Mouse (Mus musculus): ENCODE data around the gene Epyc. TPM values are rescaled to one million over a fixed set of nuclear protein-coding genes. Genes with fewer than 3 reads are reported as not detected.

Gene Epyc
- polyA plus RNA-seq, 1 experiment from 2014 or later: 0.23 TPM

DNA sequence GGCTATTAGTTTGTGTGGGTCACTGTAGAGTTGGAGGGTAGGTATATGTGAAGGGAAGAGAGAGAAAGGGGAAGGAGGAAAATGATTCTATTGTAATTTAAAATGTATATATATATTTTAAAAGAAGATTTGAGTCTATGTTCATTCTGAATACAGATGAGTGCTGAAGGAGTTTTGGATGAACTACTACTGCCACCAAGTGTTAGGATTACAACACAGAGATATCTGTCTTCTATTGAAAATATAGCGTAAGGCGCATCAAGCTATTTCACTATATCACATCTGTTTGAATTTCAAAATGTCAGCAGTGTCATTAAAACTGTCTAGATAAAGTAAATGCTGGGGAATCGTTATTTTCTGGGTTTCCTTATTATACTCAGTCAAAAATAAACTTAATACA lies 45.6 kb downstream of the Epyc start:
- Histone ChIP-seq H3K27ac (ENCODE audit: low read depth, low read length) (no peak overlapping the region), H3K4me3 (ENCODE audit: low read depth, low read length) (no peak overlapping the region), H3K4me2 (no peak overlapping the region), H3K9ac (ENCODE audit: low read depth, low read length) (no peak overlapping the region), H3K36me3 (ENCODE audit: control insufficient read depth, insufficient read depth, low read length) (no peaks in the 10 kb centered on the region), H3K27me3 (ENCODE audit: control insufficient read depth, insufficient read depth, low read length) (no peaks in the 10 kb centered on the region), H3K9me3 (replicated peaks; ENCODE audit: control insufficient read depth, low read length) (no peaks in the 10 kb centered on the region), H3K4me1 (ENCODE audit: control insufficient read depth, insufficient read depth, low read length) (no peaks in the 10 kb centered on the region)
- no peak for ATAC-seq (replicated peaks; ENCODE audit: insufficient number of reproducible peaks, low FRiP score, low TSS enrichment)
- WGBS (ENCODE audit: insufficient replicate concordance): 72% methylated on average over 3 of the region's 3 CpGs

DNA sequence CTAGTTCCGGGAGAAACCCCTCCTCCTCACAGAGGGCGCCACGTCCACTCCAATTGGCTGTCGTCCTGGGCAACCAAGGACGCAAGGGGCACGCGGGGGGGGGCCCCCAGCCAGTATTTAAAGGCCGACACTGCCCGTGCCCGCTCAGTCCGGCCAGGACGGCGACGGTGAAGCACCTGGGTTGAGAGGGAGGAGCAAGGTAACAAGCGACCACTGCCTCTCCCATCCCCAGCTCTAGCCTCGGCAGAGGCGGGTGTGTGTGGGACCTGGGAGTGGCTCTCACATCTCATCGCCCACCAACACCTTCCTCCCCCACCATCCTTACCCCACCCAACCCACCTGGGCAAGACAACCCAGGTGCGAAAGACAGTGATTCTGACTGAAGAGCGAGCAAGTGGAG lies 49.0 kb downstream of the Epyc start, which contains the start of gene Ccer1:
TSS of gene Ccer1 (plus strand) at position 147 of the 400 bp plus-strand sequence.
- Histone ChIP-seq H3K4me2 (peak within 1 kb of the TSS; percentile 31), H3K9me3 (replicated peaks; ENCODE audit: control insufficient read depth, low read length) (no peaks in the 10 kb centered on the region), H3K36me3 (ENCODE audit: control insufficient read depth, insufficient read depth, low read length) (no peaks in the 10 kb centered on the region), H3K27me3 (ENCODE audit: control insufficient read depth, insufficient read depth, low read length) (no peaks in the 10 kb centered on the region), H3K4me3 (ENCODE audit: low read depth, low read length) (no peak within 1 kb of the TSS), H3K9ac (ENCODE audit: low read depth, low read length) (no peak within 1 kb of the TSS), H3K4me1 (ENCODE audit: control insufficient read depth, insufficient read depth, low read length) (no peaks in the 10 kb centered on the region), H3K27ac (ENCODE audit: low read depth, low read length) (no peak within 1 kb of the TSS)
- ATAC-seq (replicated peaks; ENCODE audit: insufficient number of reproducible peaks, low FRiP score, low TSS enrichment): no peak
- WGBS (ENCODE audit: insufficient replicate concordance): 66% methylated on average over 20 of the region's 20 CpGs

DNA sequence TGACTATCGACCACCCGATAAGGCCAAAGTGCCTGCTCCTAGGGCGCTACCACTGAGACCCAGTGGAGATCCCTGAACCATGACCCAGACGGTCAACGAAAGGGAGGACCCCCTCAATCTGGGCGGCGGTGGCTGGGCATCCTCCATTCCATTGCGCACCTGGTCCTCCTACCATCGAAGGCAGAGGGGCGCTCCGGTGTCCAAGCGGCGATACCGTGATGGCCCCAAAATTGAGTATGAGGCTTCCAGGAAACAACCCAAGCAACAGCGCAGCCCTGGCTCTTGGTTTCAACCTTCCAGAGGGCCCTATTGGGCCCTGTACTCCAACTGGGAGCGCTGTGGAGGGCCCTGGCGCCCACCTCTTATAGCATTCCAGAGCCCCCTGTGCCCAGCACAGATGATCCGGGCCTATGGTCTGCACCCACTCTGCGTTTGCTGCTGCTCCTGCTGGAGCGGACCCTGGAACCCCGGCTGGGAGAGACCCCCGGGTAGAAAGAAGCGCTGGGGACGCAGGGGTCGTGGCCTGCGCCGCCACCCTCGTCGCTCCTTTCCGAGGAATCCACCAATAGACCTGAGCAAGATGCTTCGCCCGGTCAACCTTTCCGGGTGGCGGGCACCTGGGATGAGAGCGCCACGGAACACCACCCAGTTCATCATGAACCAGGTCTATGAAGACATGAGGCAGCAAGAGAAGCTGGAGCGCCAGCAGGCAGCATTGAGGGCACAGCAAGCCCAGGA lies 49.7 kb downstream of the Epyc start:
- H3K4me1 ChIP-seq (ENCODE audit: control insufficient read depth, insufficient read depth, low read length): no peaks in the 10 kb centered on the region
- no peak overlapping the region for H3K9ac ChIP-seq (ENCODE audit: low read depth, low read length)
- WGBS (ENCODE audit: insufficient replicate concordance): 85% methylated on average over 37 of the region's 37 CpGs
- no peak overlapping the region for H3K4me3 ChIP-seq (ENCODE audit: low read depth, low read length)
- H3K27me3 ChIP-seq (ENCODE audit: control insufficient read depth, insufficient read depth, low read length): no peaks in the 10 kb centered on the region
- ATAC-seq (replicated peaks; ENCODE audit: insufficient number of reproducible peaks, low FRiP score, low TSS enrichment): no peak
- no peaks in the 10 kb centered on the region for H3K36me3 ChIP-seq (ENCODE audit: control insufficient read depth, insufficient read depth, low read length)
- no peak overlapping the region for H3K27ac ChIP-seq (ENCODE audit: low read depth, low read length)
- H3K9me3 ChIP-seq (replicated peaks; ENCODE audit: control insufficient read depth, low read length): no peaks in the 10 kb centered on the region
- no peak overlapping the region for H3K4me2 ChIP-seq

DNA sequence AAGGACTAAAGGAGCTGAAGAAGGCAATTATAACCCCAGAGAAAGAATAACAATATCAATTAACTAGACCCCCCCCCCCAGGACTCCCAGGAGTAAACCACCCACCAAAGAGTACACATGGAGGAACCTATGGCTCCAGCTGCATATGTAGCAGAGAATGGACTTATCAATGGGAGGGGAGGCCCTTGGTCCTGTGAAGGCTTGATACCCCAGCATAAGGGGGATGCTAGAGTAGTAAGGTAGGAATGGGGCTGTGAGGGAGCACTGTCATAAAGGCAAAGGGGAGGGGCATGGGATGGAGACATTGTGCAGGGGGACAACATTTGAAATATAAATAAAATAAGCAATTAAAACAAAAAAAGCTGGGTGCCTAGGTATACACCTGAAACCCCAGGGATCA lies 58.5 kb downstream of the Epyc start:
- Histone ChIP-seq H3K4me2 (no peak overlapping the region), H3K4me3 (ENCODE audit: low read depth, low read length) (no peak overlapping the region), H3K36me3 (ENCODE audit: control insufficient read depth, insufficient read depth, low read length) (no peaks in the 10 kb centered on the region), H3K9me3 (replicated peaks; ENCODE audit: control insufficient read depth, low read length) (no peaks in the 10 kb centered on the region), H3K4me1 (ENCODE audit: control insufficient read depth, insufficient read depth, low read length) (no peaks in the 10 kb centered on the region), H3K27ac (ENCODE audit: low read depth, low read length) (no peak overlapping the region), H3K27me3 (ENCODE audit: control insufficient read depth, insufficient read depth, low read length) (no peaks in the 10 kb centered on the region), H3K9ac (ENCODE audit: low read depth, low read length) (no peak overlapping the region)
- no peak for ATAC-seq (replicated peaks; ENCODE audit: insufficient number of reproducible peaks, low FRiP score, low TSS enrichment)

DNA sequence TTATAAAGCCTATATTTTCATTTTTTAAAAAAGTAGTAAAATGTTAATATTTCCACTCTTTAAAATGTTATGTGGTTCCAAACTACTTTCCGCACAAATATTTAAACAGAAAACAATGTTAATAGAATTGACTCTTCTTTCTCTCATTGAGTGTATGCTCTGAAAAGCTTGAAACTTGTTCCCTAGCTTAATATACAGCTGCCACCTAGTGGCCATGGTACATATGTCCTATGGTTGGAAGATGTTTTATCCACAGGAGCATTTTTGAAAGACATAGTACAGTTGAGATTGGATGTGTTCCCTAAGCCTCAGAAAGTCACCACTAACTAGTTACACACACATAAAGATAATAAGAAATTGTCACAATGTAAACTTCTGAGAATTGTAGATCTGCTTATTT lies 60.7 kb downstream of the Epyc start:
- no peak overlapping the region for H3K4me3 ChIP-seq (ENCODE audit: low read depth, low read length)
- no peaks in the 10 kb centered on the region for H3K9me3 ChIP-seq (replicated peaks; ENCODE audit: control insufficient read depth, low read length)
- ATAC-seq (replicated peaks; ENCODE audit: insufficient number of reproducible peaks, low FRiP score, low TSS enrichment): no peak
- H3K4me1 ChIP-seq (ENCODE audit: control insufficient read depth, insufficient read depth, low read length): no peaks in the 10 kb centered on the region
- no peak overlapping the region for H3K9ac ChIP-seq (ENCODE audit: low read depth, low read length)
- no peak overlapping the region for H3K27ac ChIP-seq (ENCODE audit: low read depth, low read length)
- H3K4me2 ChIP-seq: no peak overlapping the region
- H3K27me3 ChIP-seq (ENCODE audit: control insufficient read depth, insufficient read depth, low read length): no peaks in the 10 kb centered on the region
- 57% methylated on average over 1 of the region's 1 CpGs for WGBS (ENCODE audit: insufficient replicate concordance)
- H3K36me3 ChIP-seq (ENCODE audit: control insufficient read depth, insufficient read depth, low read length): no peaks in the 10 kb centered on the region

DNA sequence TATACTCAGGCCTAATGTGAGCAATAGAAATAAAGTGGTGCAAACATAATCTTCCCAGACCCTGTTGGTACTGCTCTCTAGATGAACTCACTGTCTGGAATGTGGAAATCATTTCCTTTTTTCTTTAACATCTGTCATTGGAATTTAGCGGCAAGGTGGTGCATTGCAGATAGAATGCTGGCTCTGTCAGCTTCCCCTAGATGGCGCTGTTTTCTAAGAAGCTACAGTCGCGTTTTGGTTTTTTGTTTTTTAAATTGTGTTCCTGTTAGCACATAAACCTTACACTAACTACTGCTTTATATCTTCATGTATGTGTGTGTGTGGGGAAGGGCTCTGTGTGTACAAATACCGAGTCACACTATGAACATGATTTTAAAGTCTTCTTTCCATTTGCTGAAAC lies 68.8 kb downstream of the Epyc start:
- Histone ChIP-seq H3K27me3 (ENCODE audit: control insufficient read depth, insufficient read depth, low read length) (no peaks in the 10 kb centered on the region), H3K4me2 (no peak overlapping the region), H3K9me3 (replicated peaks; ENCODE audit: control insufficient read depth, low read length) (no peaks in the 10 kb centered on the region), H3K9ac (ENCODE audit: low read depth, low read length) (no peak overlapping the region), H3K4me3 (ENCODE audit: low read depth, low read length) (no peak overlapping the region), H3K36me3 (ENCODE audit: control insufficient read depth, insufficient read depth, low read length) (no peaks in the 10 kb centered on the region), H3K27ac (ENCODE audit: low read depth, low read length) (no peak overlapping the region), H3K4me1 (ENCODE audit: control insufficient read depth, insufficient read depth, low read length) (peaks cover 9% of the 10 kb centered on the region; the same call in 1 of the 2 replicates)
- ATAC-seq (replicated peaks; ENCODE audit: insufficient number of reproducible peaks, low FRiP score, low TSS enrichment): no peak
- 2% methylated on average over 5 of the region's 5 CpGs for WGBS (ENCODE audit: insufficient replicate concordance)

DNA sequence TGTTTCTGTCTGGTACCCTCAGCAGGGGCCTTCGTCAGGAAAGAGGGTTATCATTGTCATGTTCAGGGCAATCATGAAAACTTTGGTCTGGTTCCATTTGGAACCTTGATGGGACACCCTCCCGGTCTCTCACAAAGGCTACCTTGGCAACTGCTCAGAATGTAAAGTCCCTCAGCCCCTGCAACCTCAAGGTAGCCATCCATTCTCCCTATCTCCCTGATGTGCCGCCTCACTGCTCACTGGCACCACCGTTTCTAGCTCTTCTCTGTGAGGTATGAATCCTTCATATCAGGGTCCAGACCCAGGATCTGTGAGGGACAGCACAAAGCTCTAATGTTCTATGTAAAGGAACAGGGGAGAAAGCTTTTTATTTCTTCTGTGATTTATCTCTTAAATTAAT lies 70.7 kb downstream of the Epyc start:
- peak overlapping the region; percentile 2; the same call in 1 of the 2 replicates for H3K4me2 ChIP-seq
- H3K9me3 ChIP-seq (replicated peaks; ENCODE audit: control insufficient read depth, low read length): no peaks in the 10 kb centered on the region
- H3K9ac ChIP-seq (ENCODE audit: low read depth, low read length): no peak overlapping the region
- no peak for ATAC-seq (replicated peaks; ENCODE audit: insufficient number of reproducible peaks, low FRiP score, low TSS enrichment)
- no peaks in the 10 kb centered on the region for H3K36me3 ChIP-seq (ENCODE audit: control insufficient read depth, insufficient read depth, low read length)
- WGBS (ENCODE audit: insufficient replicate concordance): 66% methylated on average over 4 of the region's 4 CpGs
- H3K4me3 ChIP-seq (ENCODE audit: low read depth, low read length): no peak overlapping the region
- peaks cover 9% of the 10 kb centered on the region; the same call in 1 of the 2 replicates for H3K4me1 ChIP-seq (ENCODE audit: control insufficient read depth, insufficient read depth, low read length)
- no peaks in the 10 kb centered on the region for H3K27me3 ChIP-seq (ENCODE audit: control insufficient read depth, insufficient read depth, low read length)
- no peak overlapping the region for H3K27ac ChIP-seq (ENCODE audit: low read depth, low read length)

DNA sequence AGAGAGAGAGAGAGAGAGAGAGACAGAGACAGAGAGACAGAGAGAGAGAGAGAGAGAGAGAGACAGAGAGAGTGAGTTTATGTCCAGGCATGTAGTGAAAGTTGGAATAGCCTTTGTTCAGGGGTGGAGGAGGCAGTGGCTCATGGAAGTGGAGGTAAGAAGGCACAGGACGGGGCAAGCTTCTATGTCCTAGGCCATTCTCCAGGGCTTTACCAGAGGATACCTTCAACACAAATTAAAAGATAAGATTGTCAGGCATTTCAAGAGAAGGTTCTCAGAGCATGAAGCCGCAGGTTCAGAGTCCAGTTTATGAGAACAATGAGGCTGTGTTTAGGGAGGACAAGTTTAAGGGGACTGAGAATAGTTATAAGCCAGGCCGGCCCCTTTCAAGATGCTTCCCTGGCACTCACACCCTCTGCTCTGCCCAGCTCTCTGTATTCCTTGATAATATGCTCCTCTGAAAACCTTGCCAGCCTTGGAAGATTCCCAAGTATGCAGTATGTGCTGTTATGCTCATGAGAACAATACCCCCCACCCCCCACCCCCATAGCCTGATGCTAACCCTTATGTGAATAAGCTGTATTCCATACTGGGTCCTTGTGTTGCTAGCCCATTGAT lies 71.5 kb downstream of the Epyc start:
- Histone ChIP-seq H3K27ac (ENCODE audit: low read depth, low read length) (no peak overlapping the region), H3K4me1 (ENCODE audit: control insufficient read depth, insufficient read depth, low read length) (peaks cover 9% of the 10 kb centered on the region; the same call in 1 of the 2 replicates), H3K4me2 (no peak overlapping the region), H3K4me3 (ENCODE audit: low read depth, low read length) (no peak overlapping the region), H3K27me3 (ENCODE audit: control insufficient read depth, insufficient read depth, low read length) (no peaks in the 10 kb centered on the region), H3K36me3 (ENCODE audit: control insufficient read depth, insufficient read depth, low read length) (no peaks in the 10 kb centered on the region), H3K9me3 (replicated peaks; ENCODE audit: control insufficient read depth, low read length) (no peaks in the 10 kb centered on the region), H3K9ac (ENCODE audit: low read depth, low read length) (no peak overlapping the region)
- no peak for ATAC-seq (replicated peaks; ENCODE audit: insufficient number of reproducible peaks, low FRiP score, low TSS enrichment)
- WGBS (ENCODE audit: insufficient replicate concordance): 66% methylated on average over 3 of the region's 3 CpGs

DNA sequence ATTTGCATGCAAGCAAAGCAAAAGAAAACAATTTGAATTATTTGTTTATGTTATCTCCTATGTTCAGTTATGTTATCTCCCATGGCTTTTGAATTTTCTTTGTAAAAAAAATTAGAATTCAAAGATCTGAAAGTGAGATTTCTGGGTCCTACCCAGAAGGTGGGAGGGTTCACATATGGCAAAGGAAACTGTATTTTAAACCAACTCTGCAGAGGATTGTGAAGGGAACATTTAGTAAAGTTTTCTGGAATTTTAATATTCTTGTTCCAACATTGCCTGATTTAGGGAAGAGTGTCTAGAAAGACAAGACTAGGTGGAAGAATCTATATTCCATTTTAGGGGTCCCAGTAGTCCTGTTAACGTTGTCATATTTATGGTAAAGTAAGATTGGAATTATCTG lies 73.4 kb downstream of the Epyc start:
- no peak overlapping the region for H3K4me2 ChIP-seq
- no peaks in the 10 kb centered on the region for H3K9me3 ChIP-seq (replicated peaks; ENCODE audit: control insufficient read depth, low read length)
- H3K27me3 ChIP-seq (ENCODE audit: control insufficient read depth, insufficient read depth, low read length): no peaks in the 10 kb centered on the region
- no peak overlapping the region for H3K4me3 ChIP-seq (ENCODE audit: low read depth, low read length)
- peaks cover 9% of the 10 kb centered on the region; the same call in 1 of the 2 replicates for H3K4me1 ChIP-seq (ENCODE audit: control insufficient read depth, insufficient read depth, low read length)
- WGBS (ENCODE audit: insufficient replicate concordance): 61% methylated on average over 1 of the region's 1 CpGs
- no peak overlapping the region for H3K9ac ChIP-seq (ENCODE audit: low read depth, low read length)
- no peaks in the 10 kb centered on the region for H3K36me3 ChIP-seq (ENCODE audit: control insufficient read depth, insufficient read depth, low read length)
- ATAC-seq (replicated peaks; ENCODE audit: insufficient number of reproducible peaks, low FRiP score, low TSS enrichment): no peak
- H3K27ac ChIP-seq (ENCODE audit: low read depth, low read length): no peak overlapping the region
